Mouse (Mus musculus) intestine, postnatal 0 days (tissue): Measurements from ENCODE around the gene Btbd7. TPM values are rescaled to one million over a fixed set of nuclear protein-coding genes. Genes with fewer than 3 reads are reported as not detected.

Experiments
- ATAC-seq: fragments of 200-750 bp; cut with Nextera tagmentation; 2 replicates; pipeline ENCODE4 v1.8.0; 2017; ENCODE audit warnings: mild to moderate bottlenecking, moderate TSS enrichment, moderate library complexity
- H3K27ac ChIP-seq: fragments of 300-500 bp; sonication (generic); 2 replicates; pipeline ENCODE4 v1.5.1; 2014; ENCODE audit warnings: mild to moderate bottlenecking, low read depth, low read length, moderate library complexity
- H3K27me3 ChIP-seq: fragments of 300-500 bp; sonication (generic); replicated peaks from 2 replicates; pipeline ENCODE4 v1.6.1; 2014; ENCODE audit warnings: low read length, mixed read lengths; ENCODE audit not compliant: control insufficient read depth, insufficient read depth
- H3K36me3 ChIP-seq: fragments of 300-500 bp; sonication (generic); 2 replicates; pipeline ENCODE4 v1.6.1; 2014; ENCODE audit warnings: mild to moderate bottlenecking, moderate library complexity; ENCODE audit not compliant: control insufficient read depth, insufficient read depth
- H3K4me1 ChIP-seq: fragments of 300-500 bp; sonication (generic); replicated peaks from 2 replicates; pipeline ENCODE4 v1.6.1; 2014; ENCODE audit warnings: antibody characterized with exemption, low read length, mixed read lengths; ENCODE audit not compliant: control insufficient read depth, insufficient read depth
- H3K4me2 ChIP-seq: fragments of 300-500 bp; sonication (generic); replicated peaks from 2 replicates; pipeline ENCODE4 v1.6.1; 2014; ENCODE audit warnings: low read depth, mild to moderate bottlenecking, moderate library complexity
- H3K4me3 ChIP-seq: fragments of 300-500 bp; sonication (generic); 2 replicates; pipeline ENCODE4 v1.5.1; 2014; ENCODE audit warnings: low read depth, low read length
- H3K9ac ChIP-seq: fragments of 300-500 bp; sonication (generic); 2 replicates; pipeline ENCODE4 v1.6.1; 2014; ENCODE audit warnings: mild to moderate bottlenecking, low read depth, low read length
- H3K9me3 ChIP-seq: fragments of 300-500 bp; sonication (generic); 2 replicates; pipeline ENCODE4 v1.6.1; 2016; ENCODE audit warnings: mixed run types; ENCODE audit not compliant: control insufficient read depth
- CTCF ChIP-seq: sonication (generic); IDR thresholded peaks from 2 replicates; pipeline ENCODE4 v1.5.1; 2016; ENCODE audit warnings: low read depth, mild to moderate bottlenecking, control low read depth, antibody characterized with exemption, moderate library complexity
- WGBS: fragments of 180-500 bp; shearing (Covaris S2); extraction: QIAGEN DNeasy Blood & Tissue Kit; methylation state at CpG from one replicate; pipeline ENCODE4 v1.1.7; 2014; 5-methylcytosine and 5-hydroxymethylcytosine counted together
- polyA plus RNA-seq: library from polyadenylated mRNA; unstranded; fragments of >200 nt; fragmentation: Nextera tagmentation; extraction: Ambion mirVana; gene quantifications from 2 replicates; pipeline ENCODE4 v1.2.1, GENCODE M21; 2015

Btbd7 gene
- polyA plus RNA-seq, 1 experiment from 2014 or later = 7.8 TPM

- Histone ChIP-seq H3K36me3 (peaks cover 6% of the 10 kb centered on the region; the same call in 1 of the 2 replicates), H3K27ac (peak within 1 kb of the TSS; percentile 98), H3K9me3 (no peaks in the 10 kb centered on the region), H3K4me3 (peak within 1 kb of the TSS; percentile 85), H3K4me1 (peaks cover 10% of the 10 kb centered on the region), H3K9ac (peak within 1 kb of the TSS; percentile 88), H3K27me3 (no peaks in the 10 kb centered on the region), H3K4me2 (peak within 1 kb of the TSS; percentile 82)
- ATAC-seq = peak; percentile 97
- under 1% methylated on average over 60 of the region's 63 CpGs for WGBS
- no peak; the same call in 1 of the 2 replicates for TF ChIP-seq CTCF
These were observed 134.4 kb downstream of the Btbd7 start, which contains the start of the genes Moap1 and Tmem251 for GRCm38 (mm10) chr12:102743589-102744574. Gene Moap1 (minus strand): TSS chr12:102743661. Gene Tmem251 (plus strand): TSS chr12:102743762.

GRCm38 (mm10) chr12:102743036-102743588 is 135.2 kb downstream of the Btbd7 start:
- Histone ChIP-seq H3K9ac (peak overlapping the region; percentile 88), H3K27me3 (no peaks in the 10 kb centered on the region), H3K4me2 (peak overlapping the region; percentile 82), H3K9me3 (no peaks in the 10 kb centered on the region), H3K4me1 (peaks cover 8% of the 10 kb centered on the region), H3K27ac (peak overlapping the region; percentile 98), H3K36me3 (peaks cover 6% of the 10 kb centered on the region; the same call in 1 of the 2 replicates), H3K4me3 (peak overlapping the region; percentile 85)
- TF ChIP-seq CTCF = no peak
- WGBS = under 1% methylated on average over 33 of the region's 33 CpGs
- peak; percentile 49 for ATAC-seq

- no peak overlapping the region; the same call in 1 of the 2 replicates for H3K4me2 ChIP-seq
- H3K4me1 ChIP-seq = peaks cover 8% of the 10 kb centered on the region
- H3K27ac ChIP-seq = no peak overlapping the region
- no peak overlapping the region for H3K9ac ChIP-seq
- TF ChIP-seq CTCF = no peak
- 62% methylated on average over 7 of the region's 7 CpGs for WGBS
- no peak overlapping the region for H3K4me3 ChIP-seq
- H3K36me3 ChIP-seq = peaks cover 6% of the 10 kb centered on the region; the same call in 1 of the 2 replicates
- no peaks in the 10 kb centered on the region for H3K27me3 ChIP-seq
- no peak for ATAC-seq
- H3K9me3 ChIP-seq = no peaks in the 10 kb centered on the region
These were observed 136.2 kb downstream of the Btbd7 start for GRCm38 (mm10) chr12:102742056-102742455.

- Histone ChIP-seq H3K36me3 (peaks cover 6% of the 10 kb centered on the region; the same call in 1 of the 2 replicates), H3K27me3 (no peaks in the 10 kb centered on the region), H3K4me2 (no peak overlapping the region), H3K9ac (no peak overlapping the region), H3K4me1 (peaks cover 8% of the 10 kb centered on the region), H3K27ac (no peak overlapping the region), H3K4me3 (no peak overlapping the region), H3K9me3 (no peaks in the 10 kb centered on the region)
- TF ChIP-seq CTCF = peak; percentile 72
- no peak for ATAC-seq
- WGBS = 62% methylated on average over 3 of the region's 3 CpGs
These were observed 138.0 kb downstream of the Btbd7 start for GRCm38 (mm10) chr12:102740285-102740684.

- no peak overlapping the region for H3K4me2 ChIP-seq
- peaks cover 4% of the 10 kb centered on the region; the same call in 1 of the 2 replicates for H3K4me1 ChIP-seq
- no peaks in the 10 kb centered on the region for H3K27me3 ChIP-seq
- no peaks in the 10 kb centered on the region for H3K9me3 ChIP-seq
- TF ChIP-seq CTCF = no peak
- no peak overlapping the region for H3K4me3 ChIP-seq
- WGBS = 71% methylated on average over 5 of the region's 5 CpGs
- peaks cover 6% of the 10 kb centered on the region; the same call in 1 of the 2 replicates for H3K36me3 ChIP-seq
- no peak for ATAC-seq
- H3K9ac ChIP-seq = no peak overlapping the region
- no peak overlapping the region for H3K27ac ChIP-seq
These were observed 139.2 kb downstream of the Btbd7 start for GRCm38 (mm10) chr12:102739096-102739495.

- Histone ChIP-seq H3K4me2 (no peak overlapping the region), H3K27me3 (no peaks in the 10 kb centered on the region), H3K27ac (no peak overlapping the region), H3K36me3 (no peaks in the 10 kb centered on the region), H3K9ac (no peak overlapping the region), H3K4me1 (no peaks in the 10 kb centered on the region), H3K9me3 (no peaks in the 10 kb centered on the region), H3K4me3 (no peak overlapping the region)
- peak; percentile 83 for TF ChIP-seq CTCF
- no peak for ATAC-seq
- WGBS = 4% methylated on average over 4 of the region's 5 CpGs
These were observed 144.9 kb downstream of the Btbd7 start for GRCm38 (mm10) chr12:102733381-102733780.
